Mouse (Mus musculus) ES-E14 (cell line): ENCODE data around the gene Egfr. TPM values are rescaled to one million over a fixed set of nuclear protein-coding genes. Genes with fewer than 3 reads are reported as not detected.

Source experiments
- DNase-seq: peaks from one replicate; pipeline ENCODE4 v3.0.0-alpha.2; 2013; ENCODE audit warnings: low read depth, low spot score
- H3K27ac ChIP-seq: 2 replicates; pipeline ENCODE4 v1.5.1; 2012; ENCODE audit warnings: low read depth, mild to moderate bottlenecking, low read length, moderate library complexity, mixed read lengths; ENCODE audit not compliant: poor library complexity, insufficient read depth, severe bottlenecking
- H3K36me3 ChIP-seq: 2 replicates; pipeline ENCODE4 v1.6.1; 2012; ENCODE audit warnings: mild to moderate bottlenecking, low read length, moderate library complexity, mixed read lengths; ENCODE audit not compliant: control insufficient read depth, poor library complexity, insufficient read depth, severe bottlenecking
- H3K4me1 ChIP-seq, 2 experiments: fragments of 150-350 bp in 1 of 2; sonication (generic) in 1 of 2; 2 replicates each; pipeline ENCODE4 v1.6.1; 2012; ENCODE audit warnings: low read length in 2 of 2, mild to moderate bottlenecking in 1 of 2, mixed read lengths in 1 of 2; ENCODE audit not compliant: control insufficient read depth in 2 of 2, insufficient read depth in 2 of 2, poor library complexity in 1 of 2
- H3K4me3 ChIP-seq, 2 experiments: fragments of 150-350 bp in 1 of 2; sonication (generic) in 1 of 2; 2 replicates each; pipeline ENCODE4 v1.5.1; 2012; ENCODE audit warnings: low read length in 2 of 2, low read depth in 1 of 2, mild to moderate bottlenecking in 1 of 2, mixed read lengths in 1 of 2; ENCODE audit not compliant: insufficient read depth in 1 of 2, poor library complexity in 1 of 2, severe bottlenecking in 1 of 2
- H3K9ac ChIP-seq: 2 replicates; pipeline ENCODE4 v1.6.1; 2012; ENCODE audit warnings: low read depth, mild to moderate bottlenecking, low read length, mixed read lengths; ENCODE audit not compliant: poor library complexity, insufficient read depth, severe bottlenecking
- H3K9me3 ChIP-seq: fragments of 150-350 bp; sonication (generic); 2 replicates; pipeline ENCODE4 v1.6.1; 2012; ENCODE audit warnings: low read depth, mild to moderate bottlenecking, low read length; ENCODE audit not compliant: control insufficient read depth, insufficient read depth
- CHD2 ChIP-seq: IDR thresholded peaks from 2 replicates; pipeline ENCODE4 v1.6.1; 2014; ENCODE audit warnings: mild to moderate bottlenecking, low read depth, low read length, inconsistent platforms
- HCFC1 ChIP-seq: IDR thresholded peaks from 2 replicates; pipeline ENCODE4 v1.6.1; 2012; ENCODE audit warnings: low read length, inconsistent platforms, borderline replicate concordance; ENCODE audit not compliant: insufficient read depth
- MAFK ChIP-seq: IDR thresholded peaks from 2 replicates; pipeline ENCODE4 v1.6.1; 2014; ENCODE audit warnings: mild to moderate bottlenecking, low read depth, low read length, inconsistent platforms; ENCODE audit not compliant: insufficient read depth
- ZC3H11A ChIP-seq: IDR thresholded peaks from 2 replicates; pipeline ENCODE4 v1.6.1; 2012; ENCODE audit warnings: low read depth, mild to moderate bottlenecking, inconsistent platforms, low read length, borderline replicate concordance
- ZNF384 ChIP-seq: IDR thresholded peaks from 2 replicates; pipeline ENCODE4 v1.6.1; 2012; ENCODE audit warnings: low read depth, low read length, inconsistent platforms
- in situ Hi-C, 2 experiments: fragments of 600-800 bp; cut with MboI; formaldehyde crosslinking; loops; one replicate each; pipeline ENCODE4 v1.15.1; 2025; ENCODE audit warnings: low sequenced_read_pairs in 2 of 2, inconsistent platforms in 1 of 2; ENCODE audit not compliant: unreplicated experiment in 2 of 2
- total RNA-seq: library from RNA; depleted of rRNA; stranded (reverse); fragments of 300-350 nt; gene quantifications from 2 replicates; pipeline ENCODE4 v1.2.3, GENCODE M21; 2012

Gene Egfr
- total RNA-seq, 1 experiment = 22.2 TPM

GRCm38 (mm10) chr11:16838772-16839171 lies 86.8 kb downstream of the Egfr start:
- TF ChIP-seq HCFC1 (no peak), CHD2 (no peak), MAFK (no peak), ZNF384 (no peak), ZC3H11A (no peak)
- Histone ChIP-seq H3K36me3 (no peaks in the 10 kb centered on the region), H3K9me3 (no peaks in the 10 kb centered on the region), H3K4me3 (no peak overlapping the region), H3K27ac (no peak overlapping the region), H3K9ac (no peak overlapping the region), H3K4me1 (no peaks in the 10 kb centered on the region)
- DNase-seq = no peak
- in situ Hi-C loops = no loop called here

- DNase-seq = no peak
- no peaks in the 10 kb centered on the region for H3K36me3 ChIP-seq
- H3K9me3 ChIP-seq = no peaks in the 10 kb centered on the region
- H3K4me3 ChIP-seq = no peak overlapping the region
- no peak overlapping the region for H3K9ac ChIP-seq
- TF ChIP-seq ZNF384 (no peak), MAFK (no peak), CHD2 (peak; percentile 53; the same call in 1 of the 2 replicates), HCFC1 (no peak), ZC3H11A (no peak)
- in situ Hi-C loops = no loop called here
- no peak overlapping the region for H3K27ac ChIP-seq
- H3K4me1 ChIP-seq = no peaks in the 10 kb centered on the region
Measured at GRCm38 (mm10) chr11:16842924-16843323, 90.9 kb downstream of the Egfr start.

- no peaks in the 10 kb centered on the region for H3K36me3 ChIP-seq
- no peak overlapping the region for H3K27ac ChIP-seq
- H3K9me3 ChIP-seq = no peaks in the 10 kb centered on the region
- TF ChIP-seq CHD2 = no peak
- TF ChIP-seq ZC3H11A = no peak
- TF ChIP-seq ZNF384 = no peak
- TF ChIP-seq MAFK = no peak
- no peak for TF ChIP-seq HCFC1
- no peaks in the 10 kb centered on the region for H3K4me1 ChIP-seq
- no peak overlapping the region for H3K4me3 ChIP-seq
- no peak for DNase-seq
- no peak overlapping the region for H3K9ac ChIP-seq
- in situ Hi-C loops = no loop called here
Measured at GRCm38 (mm10) chr11:16843889-16844568, 92.0 kb downstream of the Egfr start.

GRCm38 (mm10) chr11:16848881-16849280 lies 96.9 kb downstream of the Egfr start:
- in situ Hi-C loops = no loop called here
- no peak overlapping the region for H3K4me3 ChIP-seq
- H3K9ac ChIP-seq = no peak overlapping the region
- no peak for DNase-seq
- H3K9me3 ChIP-seq = no peaks in the 10 kb centered on the region
- TF ChIP-seq ZC3H11A (no peak), CHD2 (no peak), HCFC1 (no peak), ZNF384 (no peak), MAFK (no peak)
- no peak overlapping the region for H3K27ac ChIP-seq
- H3K36me3 ChIP-seq = no peaks in the 10 kb centered on the region
- H3K4me1 ChIP-seq = no peaks in the 10 kb centered on the region

GRCm38 (mm10) chr11:16851361-16851760 lies 99.4 kb downstream of the Egfr start:
- TF ChIP-seq CHD2 (no peak), ZC3H11A (no peak), HCFC1 (no peak), ZNF384 (no peak), MAFK (no peak)
- DNase-seq = no peak
- Histone ChIP-seq H3K9ac (no peak overlapping the region), H3K9me3 (no peaks in the 10 kb centered on the region), H3K4me1 (no peaks in the 10 kb centered on the region), H3K36me3 (no peaks in the 10 kb centered on the region), H3K27ac (no peak overlapping the region), H3K4me3 (no peak overlapping the region)
- in situ Hi-C loops = no loop called here
